Mouse (Mus musculus): ENCODE data around the gene Ccdc187.

DNA sequence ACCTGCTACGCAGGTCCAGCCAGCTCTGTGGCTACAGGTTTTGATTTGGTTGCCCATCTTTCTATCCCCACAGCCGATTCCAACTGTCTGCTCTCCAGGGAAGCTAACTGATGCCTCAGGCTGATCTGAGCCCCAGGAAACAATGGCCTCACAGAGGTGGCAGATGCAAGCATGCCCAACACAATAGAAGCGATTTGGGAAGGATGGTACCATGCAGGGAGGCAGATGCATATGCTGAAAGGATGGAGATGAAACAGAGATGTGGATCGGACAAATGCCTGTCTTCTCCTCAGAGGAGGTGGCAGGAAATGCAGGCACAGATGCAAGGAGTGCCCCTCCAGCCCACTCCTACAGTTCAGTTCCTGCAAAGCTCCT is 4.5 kb upstream of the Ccdc187 start:
- TF ChIP-seq POLR2A (IDR thresholded peaks at IDR 0.05; ENCODE audit: insufficient read length, low read depth) (no peak), E2F4 (IDR thresholded peaks at IDR 0.05; ENCODE audit: insufficient read depth) (no peak), TCF12 (IDR thresholded peaks at IDR 0.05; ENCODE audit: insufficient read depth, poor library complexity, severe bottlenecking) (no peak), MYOD1 (IDR thresholded peaks at IDR 0.05; ENCODE audit: control insufficient read depth in 1 of 3, insufficient read length in 2 of 3, low read depth in 2 of 3) (no peak), CEBPB (IDR thresholded peaks at IDR 0.05; ENCODE audit: insufficient read depth, poor library complexity, severe bottlenecking) (no peak), USF1 (IDR thresholded peaks at IDR 0.05; ENCODE audit: low read depth) (no peak)
